Mouse (Mus musculus) cortical plate, adult 2 months (tissue): ENCODE data around the gene Pex26.

ENCODE experiments used
- CTCF ChIP-seq: fragments of 200-500 bp; IDR thresholded peaks from 2 replicates; pipeline ENCODE4 v1.5.1; 2011; ENCODE audit warnings: mild to moderate bottlenecking, control low read depth, low read length; ENCODE audit not compliant: insufficient read depth; ENCODE audit errors: extremely low read depth
- POLR2A ChIP-seq: fragments of 200-500 bp; IDR thresholded peaks from 2 replicates; pipeline ENCODE4 v1.6.1; 2011; ENCODE audit warnings: mild to moderate bottlenecking, low read length, control low read depth; ENCODE audit not compliant: insufficient read depth; ENCODE audit errors: extremely low read depth

GRCm38 (mm10) chr6:121214667-121215330 lies 31.3 kb downstream of the Pex26 start:
- TF ChIP-seq POLR2A (no peak), CTCF (no peak)
